Mouse (Mus musculus) C2C12 (cell line): ENCODE results near the gene Wfdc3.

Experiments used
- CTCF ChIP-seq: IDR thresholded peaks from one replicate; pipeline ENCODE4 v1.5.1; 2011; ENCODE audit not compliant: control insufficient read depth, insufficient read depth, insufficient read length
- MYOD1 ChIP-seq: IDR thresholded peaks from one replicate; pipeline ENCODE4 v1.6.1; 2011; ENCODE audit warnings: low read depth; ENCODE audit not compliant: control insufficient read depth, insufficient read length

GRCm38 (mm10) chr2:164794293-164794692, 48.6 kb upstream of the Wfdc3 start:
- TF ChIP-seq CTCF = peak; percentile 56
- TF ChIP-seq MYOD1 = no peak
